Mouse (Mus musculus) A20 (cell line): Measurements from ENCODE around the gene Camkk2.

Experiments used
- DNase-seq: peaks from one replicate; pipeline ENCODE4 v3.0.0-alpha.2; 2011; ENCODE audit warnings: low read depth, low spot score

The Camkk2 gene

GRCm38 (mm10) chr5:122736761-122737160 is 42.4 kb downstream of the Camkk2 start:
- DNase-seq: no peak

GRCm38 (mm10) chr5:122735853-122736252 is 43.4 kb downstream of the Camkk2 start:
- DNase-seq: no peak

- no peak for DNase-seq
These were observed 45.3 kb downstream of the Camkk2 start for GRCm38 (mm10) chr5:122733881-122734280.

GRCm38 (mm10) chr5:122731991-122732673 is 47.1 kb downstream of the Camkk2 start:
- no peak for DNase-seq

- DNase-seq: peak; percentile 58
These were observed 47.9 kb downstream of the Camkk2 start for GRCm38 (mm10) chr5:122731321-122731720.

GRCm38 (mm10) chr5:122730776-122731175 is 48.4 kb downstream of the Camkk2 start:
- no peak for DNase-seq

GRCm38 (mm10) chr5:122727096-122727495 is 52.1 kb downstream of the Camkk2 start:
- no peak for DNase-seq

- DNase-seq: no peak
These were observed 52.6 kb downstream of the Camkk2 start for GRCm38 (mm10) chr5:122726595-122726994.

- peak; percentile 76 for DNase-seq
These were observed 53.1 kb downstream of the Camkk2 start for GRCm38 (mm10) chr5:122726068-122726467.

GRCm38 (mm10) chr5:122725453-122725852 is 53.8 kb downstream of the Camkk2 start:
- no peak for DNase-seq

- DNase-seq: no peak
These were observed 60.0 kb downstream of the Camkk2 start for GRCm38 (mm10) chr5:122719168-122719567.

GRCm38 (mm10) chr5:122718400-122718799 is 60.8 kb downstream of the Camkk2 start:
- DNase-seq: no peak

- DNase-seq: peak; percentile 28
These were observed 62.4 kb downstream of the Camkk2 start for GRCm38 (mm10) chr5:122716793-122717192.

GRCm38 (mm10) chr5:122715723-122716122 is 63.5 kb downstream of the Camkk2 start:
- DNase-seq: peak; percentile 60

- DNase-seq: no peak
These were observed 70.4 kb downstream of the Camkk2 start for GRCm38 (mm10) chr5:122708819-122709218.

GRCm38 (mm10) chr5:122707276-122708181 is 71.7 kb downstream of the Camkk2 start, which contains the start of gene P2rx4:
TSS of gene P2rx4 (plus strand) at chr5:122707544.
- peak; percentile 92 for DNase-seq

GRCm38 (mm10) chr5:122706917-122707275 is 72.3 kb downstream of the Camkk2 start:
- no peak for DNase-seq

- DNase-seq: no peak
These were observed 74.0 kb downstream of the Camkk2 start for GRCm38 (mm10) chr5:122705174-122705573.

- no peak for DNase-seq
These were observed 74.6 kb downstream of the Camkk2 start for GRCm38 (mm10) chr5:122704571-122704970.

GRCm38 (mm10) chr5:122703574-122703973 is 75.6 kb downstream of the Camkk2 start:
- no peak for DNase-seq

GRCm38 (mm10) chr5:122702156-122702555 is 77.1 kb downstream of the Camkk2 start:
- peak; percentile 9 for DNase-seq

- no peak for DNase-seq
These were observed 78.4 kb downstream of the Camkk2 start for GRCm38 (mm10) chr5:122700837-122701212.
